Mouse (Mus musculus) activated CD4-positive, CD25-positive, alpha-beta regulatory T cell, adult 4 months (primary cell): Measurements from ENCODE around the gene Acadvl. TPM values are rescaled to one million over a fixed set of nuclear protein-coding genes. Genes with fewer than 3 reads are reported as not detected.

Experiments used
- ATAC-seq: one replicate; pipeline ENCODE4 v1.8.0; 2017
- polyA plus RNA-seq, 2 experiments: library from polyadenylated mRNA; unstranded; fragments of 100-300 nt; shearing (Covaris generic); gene quantifications; one replicate each; pipeline ENCODE4 v1.2.1; 2017

Acadvl gene
- polyA plus RNA-seq, 2 experiments from 2014 or later: 107 to 139 TPM

DNA sequence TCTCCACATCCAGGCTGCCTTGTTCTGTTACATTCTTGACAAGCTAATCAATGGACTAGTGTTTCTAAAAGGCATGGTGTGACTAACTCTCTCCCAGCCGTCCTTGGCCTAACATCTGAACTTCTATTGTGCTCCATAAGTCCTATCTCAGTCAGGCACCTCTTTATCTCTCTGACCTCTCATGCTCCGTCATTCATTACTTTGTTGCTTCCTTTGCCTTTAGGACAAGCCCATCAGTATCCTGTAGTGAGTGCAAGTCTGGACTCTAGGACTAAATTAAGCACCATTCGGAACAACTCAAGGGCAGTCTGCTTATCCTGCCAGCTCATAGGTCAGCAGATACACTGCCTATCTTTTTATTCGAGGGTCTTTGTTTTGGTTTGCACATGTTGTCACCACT lies 38.9 kb downstream of the Acadvl start:
- no peak for ATAC-seq

GRCm38 (mm10) chr11:69974907-69975306 lies 40.3 kb downstream of the Acadvl start:
- ATAC-seq: no peak

DNA sequence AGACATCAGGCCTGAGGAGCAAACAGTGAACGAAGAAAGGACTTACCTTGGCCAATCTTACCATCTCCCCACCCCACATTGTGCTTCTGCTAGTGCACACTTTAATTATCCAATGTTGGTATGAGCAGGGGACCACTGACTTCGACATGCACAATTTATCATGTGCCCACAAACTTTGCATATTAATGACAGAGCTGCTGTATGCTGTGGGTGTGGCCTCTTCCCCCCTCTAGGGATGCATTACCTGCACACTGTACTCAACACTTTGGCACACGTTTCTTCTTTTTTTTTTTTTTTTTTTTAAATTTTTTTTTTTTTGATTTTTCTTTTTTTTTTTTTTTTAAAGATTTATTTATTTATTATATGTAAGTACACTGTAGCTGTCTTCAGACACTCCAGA lies 44.4 kb downstream of the Acadvl start:
- ATAC-seq: no peak

GRCm38 (mm10) chr11:69970222-69970621 lies 45.0 kb downstream of the Acadvl start:
- ATAC-seq: no peak

- no peak for ATAC-seq
Observed at GRCm38 (mm10) chr11:69968793-69969192, 46.4 kb downstream of the Acadvl start.

- ATAC-seq: no peak
Observed at GRCm38 (mm10) chr11:69966860-69967517, 48.2 kb downstream of the Acadvl start.

- ATAC-seq: no peak
Observed at GRCm38 (mm10) chr11:69966006-69966859, 49.0 kb downstream of the Acadvl start.

- ATAC-seq: no peak
Observed at GRCm38 (mm10) chr11:69965271-69966005, 49.8 kb downstream of the Acadvl start.

- ATAC-seq: no peak
Observed at GRCm38 (mm10) chr11:69964650-69965270, 50.5 kb downstream of the Acadvl start, which contains the start of gene Cldn7. Gene Cldn7 (plus strand): TSS chr11:69964779.

GRCm38 (mm10) chr11:69961841-69962240 lies 53.4 kb downstream of the Acadvl start:
- no peak for ATAC-seq

DNA sequence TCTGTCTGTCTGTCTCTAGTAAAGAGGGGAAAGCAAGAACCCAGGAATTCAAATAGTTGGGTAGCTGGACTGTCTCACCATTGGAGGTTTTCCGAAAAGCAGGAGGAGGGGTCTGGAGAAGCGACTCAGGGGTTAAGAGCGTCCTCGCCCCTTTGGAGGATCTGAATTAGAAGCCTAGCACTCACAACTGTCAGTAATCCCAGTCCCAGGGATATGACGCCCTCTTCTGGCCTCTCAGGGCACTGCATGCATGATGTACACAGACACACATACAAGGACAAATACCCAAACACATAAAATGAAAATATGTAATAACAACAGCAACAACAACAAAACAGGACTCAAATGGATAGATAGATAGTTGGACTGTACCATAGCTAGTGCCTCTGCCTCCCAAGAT lies 54.6 kb downstream of the Acadvl start:
- no peak for ATAC-seq

Other genes with a start within 250 kb of the Acadvl start
- gene Zbtb4, start 249.5 kb downstream of the Acadvl start, polyA plus RNA-seq: 1 to 10 TPM; 7.8 to 8.1 TPM
- 1 to 10 TPM in 1 of 2 experiments, under 1 TPM in 1; 0.66 to 4.1 TPM for gene Chrnb1, start 219.5 kb downstream of the Acadvl start, polyA plus RNA-seq
- gene Fgf11, start 213.6 kb downstream of the Acadvl start, polyA plus RNA-seq: not detected
- not detected for gene Tmem102, start 209.8 kb downstream of the Acadvl start, polyA plus RNA-seq
- under 1 TPM in 1 of 2 experiments, not detected in 1; 0.08 TPM for gene Gm39566, start 200.1 kb downstream of the Acadvl start, polyA plus RNA-seq
- gene Spem2, start 196.9 kb downstream of the Acadvl start, polyA plus RNA-seq: not detected
- not detected for gene Spem1, start 193.2 kb downstream of the Acadvl start, polyA plus RNA-seq
- gene Nlgn2, start 177.6 kb downstream of the Acadvl start, polyA plus RNA-seq: under 1 TPM; 0.59 to 0.66 TPM
- 100 to 1,000 TPM; 127 to 138 TPM for gene Tmem256, start 176.9 kb downstream of the Acadvl start, polyA plus RNA-seq
- gene Plscr3, start 169.0 kb downstream of the Acadvl start, polyA plus RNA-seq: 10 to 100 TPM; 15.4 to 17.5 TPM
- gene Tnk1, start 156.7 kb downstream of the Acadvl start, polyA plus RNA-seq: not detected
- gene Tmem95, start 137.4 kb downstream of the Acadvl start, polyA plus RNA-seq: not detected
- under 1 TPM in 1 of 2 experiments, not detected in 1; 0.56 TPM for gene Kctd11, start 134.0 kb downstream of the Acadvl start, polyA plus RNA-seq
- 100 to 1,000 TPM; 213 to 273 TPM for gene Acap1, start 119.9 kb downstream of the Acadvl start, polyA plus RNA-seq
- 1 to 10 TPM; 1.1 to 1.2 TPM for gene 2810408A11Rik, start 114.4 kb downstream of the Acadvl start, polyA plus RNA-seq
- gene Neurl4, start 114.3 kb downstream of the Acadvl start, polyA plus RNA-seq: 1 to 10 TPM; 7.9 to 8.0 TPM
- 100 to 1,000 TPM in 1 of 2 experiments, 10 to 100 TPM in 1; 90.7 to 106 TPM for gene Gps2, start 101.5 kb downstream of the Acadvl start, polyA plus RNA-seq
- 1,000 to 10,000 TPM; 1,092 to 1,351 TPM for gene Eif5a, start 93.5 kb downstream of the Acadvl start, polyA plus RNA-seq
- gene Ybx2, start 79.6 kb downstream of the Acadvl start, polyA plus RNA-seq: not detected
- not detected for gene Slc2a4, start 67.2 kb downstream of the Acadvl start, polyA plus RNA-seq
- gene Cldn7, start 50.6 kb downstream of the Acadvl start, polyA plus RNA-seq: not detected
- 10 to 100 TPM; 21.4 to 24.8 TPM for gene Ctdnep1, start 34.3 kb downstream of the Acadvl start, polyA plus RNA-seq
- gene Elp5, start 32.9 kb downstream of the Acadvl start, polyA plus RNA-seq: 10 to 100 TPM; 62.1 to 69.7 TPM
- gene Gabarap, start 24.3 kb downstream of the Acadvl start, polyA plus RNA-seq: 100 to 1,000 TPM; 343 to 373 TPM
- gene Phf23, start 19.6 kb downstream of the Acadvl start, polyA plus RNA-seq: 10 to 100 TPM; 32.1 to 44.9 TPM
- 1 to 10 TPM; 2.7 to 3.9 TPM for gene Dvl2, start 14.8 kb downstream of the Acadvl start, polyA plus RNA-seq
- gene Dlg4, start 1.5 kb upstream of the Acadvl start, polyA plus RNA-seq: 10 to 100 TPM in 1 of 2 experiments, 1 to 10 TPM in 1; 9.7 to 11.6 TPM
- gene Asgr1, start 38.7 kb upstream of the Acadvl start, polyA plus RNA-seq: not detected
- gene Asgr2, start 77.2 kb upstream of the Acadvl start, polyA plus RNA-seq: not detected
- gene Mgl2, start 114.9 kb upstream of the Acadvl start, polyA plus RNA-seq: under 1 TPM in 1 of 2 experiments, not detected in 1; 0.21 TPM
- not detected for gene Clec10a, start 140.8 kb upstream of the Acadvl start, polyA plus RNA-seq
- gene Slc16a11, start 197.3 kb upstream of the Acadvl start, polyA plus RNA-seq: not detected
- gene Slc16a13, start 205.7 kb upstream of the Acadvl start, polyA plus RNA-seq: 1 to 10 TPM; 2.6 to 4.1 TPM
- gene Bcl6b, start 214.4 kb upstream of the Acadvl start, polyA plus RNA-seq: under 1 TPM; 0.23 to 0.36 TPM
- 100 to 1,000 TPM; 124 to 159 TPM for gene 0610010K14Rik, start 222.5 kb upstream of the Acadvl start, polyA plus RNA-seq
- 1 to 10 TPM; 5.2 to 7.6 TPM for gene Gm21988, start 224.4 kb upstream of the Acadvl start, polyA plus RNA-seq
- gene Rnasek, start 224.4 kb upstream of the Acadvl start, polyA plus RNA-seq: 100 to 1,000 TPM; 228 to 245 TPM
- gene Alox12, start 239.9 kb upstream of the Acadvl start, polyA plus RNA-seq: not detected